Mouse (Mus musculus): Measurements from ENCODE around the gene Lrrc4b. TPM values are rescaled to one million over a fixed set of nuclear protein-coding genes. Genes with fewer than 3 reads are reported as not detected.

The Lrrc4b gene
- polyA plus RNA-seq, 1 experiment, result not detected

- Histone ChIP-seq H3K36me3 (ENCODE audit: control insufficient read depth, insufficient read depth) (no peaks in the 10 kb centered on the region), H3K4me2 (ENCODE audit: low read depth) (peak overlapping the region; percentile 36), H3K27me3 (ENCODE audit: control insufficient read depth, insufficient read depth, insufficient read length) (no peaks in the 10 kb centered on the region), H3K79me2 (ENCODE audit: control insufficient read depth, insufficient read depth) (peaks cover 11% of the 10 kb centered on the region), H3K4me3 (no peak overlapping the region), H3ac (ENCODE audit: control insufficient read depth, insufficient read length) (no peak overlapping the region)
- TF ChIP-seq MYOD1 (IDR thresholded peaks at IDR 0.05; ENCODE audit: control insufficient read depth in 1 of 3, insufficient read length in 2 of 3, low read depth in 2 of 3), result no peak
- TF ChIP-seq USF1 (IDR thresholded peaks at IDR 0.05; ENCODE audit: low read depth), result no peak
- TF ChIP-seq MYOG (IDR thresholded peaks at IDR 0.05; ENCODE audit: control insufficient read depth in 1 of 3, insufficient read depth in 1 of 3, insufficient read length in 2 of 3, low read depth in 2 of 3), result no peak
Observed at GRCm38 (mm10) chr7:44482836-44483435, 54.1 kb downstream of the Lrrc4b start.

- TF ChIP-seq POLR2A (IDR thresholded peaks at IDR 0.05; ENCODE audit: insufficient read length, low read depth), result no peak
- TF ChIP-seq USF1 (IDR thresholded peaks at IDR 0.05; ENCODE audit: low read depth), result no peak
- peak; percentile 74 for TF ChIP-seq POLR2AphosphoS2 (IDR thresholded peaks at IDR 0.05; ENCODE audit: insufficient read length, low read depth)
- peak; percentile 27 for TF ChIP-seq TCF3 (IDR thresholded peaks at IDR 0.05; ENCODE audit: insufficient read length, low read depth)
- TF ChIP-seq SRF (IDR thresholded peaks at IDR 0.05; ENCODE audit: control insufficient read depth, insufficient read length, low read depth), result no peak
- no peak for TF ChIP-seq REST (IDR thresholded peaks at IDR 0.05; ENCODE audit: insufficient read depth, insufficient read length)
- TF ChIP-seq E2F4 (IDR thresholded peaks at IDR 0.05; ENCODE audit: insufficient read depth), result no peak
- no peak for TF ChIP-seq TCF12 (IDR thresholded peaks at IDR 0.05; ENCODE audit: insufficient read depth, poor library complexity, severe bottlenecking)
- no peak for TF ChIP-seq MAX (IDR thresholded peaks at IDR 0.05; ENCODE audit: low read depth)
- TF ChIP-seq CEBPB (IDR thresholded peaks at IDR 0.05; ENCODE audit: insufficient read depth, poor library complexity, severe bottlenecking), result no peak
- TF ChIP-seq MYOG (IDR thresholded peaks at IDR 0.05; ENCODE audit: control insufficient read depth in 1 of 3, insufficient read depth in 1 of 3, insufficient read length in 2 of 3, low read depth in 2 of 3), result peak in 2 of 3 experiments; percentile 49 to 60
- peak in 2 of 3 experiments; percentile 61 to 69 for TF ChIP-seq MYOD1 (IDR thresholded peaks at IDR 0.05; ENCODE audit: control insufficient read depth in 1 of 3, insufficient read length in 2 of 3, low read depth in 2 of 3)
- Histone ChIP-seq H3K79me2 (ENCODE audit: control insufficient read depth, insufficient read depth) (peaks cover 7% of the 10 kb centered on the region), H3ac (ENCODE audit: control insufficient read depth, insufficient read length) (no peak overlapping the region), H3K4me2 (ENCODE audit: low read depth) (no peak overlapping the region), H3K36me3 (ENCODE audit: control insufficient read depth, insufficient read depth) (no peaks in the 10 kb centered on the region), H3K4me3 (no peak overlapping the region), H3K27me3 (ENCODE audit: control insufficient read depth, insufficient read depth, insufficient read length) (no peaks in the 10 kb centered on the region)
Observed at GRCm38 (mm10) chr7:44484109-44484508, 55.3 kb downstream of the Lrrc4b start.

GRCm38 (mm10) chr7:44484841-44485571, 56.2 kb downstream of the Lrrc4b start:
- H3K36me3 ChIP-seq (ENCODE audit: control insufficient read depth, insufficient read depth), result no peaks in the 10 kb centered on the region
- TF ChIP-seq POLR2AphosphoS2 (IDR thresholded peaks at IDR 0.05; ENCODE audit: insufficient read length, low read depth) (peak; percentile 12), MAX (IDR thresholded peaks at IDR 0.05; ENCODE audit: low read depth) (no peak), TCF12 (IDR thresholded peaks at IDR 0.05; ENCODE audit: insufficient read depth, poor library complexity, severe bottlenecking) (no peak), REST (IDR thresholded peaks at IDR 0.05; ENCODE audit: insufficient read depth, insufficient read length) (no peak), TCF3 (IDR thresholded peaks at IDR 0.05; ENCODE audit: insufficient read length, low read depth) (no peak), MYOG (IDR thresholded peaks at IDR 0.05; ENCODE audit: control insufficient read depth in 1 of 3, insufficient read depth in 1 of 3, insufficient read length in 2 of 3, low read depth in 2 of 3) (no peak), E2F4 (IDR thresholded peaks at IDR 0.05; ENCODE audit: insufficient read depth) (no peak), POLR2A (IDR thresholded peaks at IDR 0.05; ENCODE audit: insufficient read length, low read depth) (peak; percentile 12), CEBPB (IDR thresholded peaks at IDR 0.05; ENCODE audit: insufficient read depth, poor library complexity, severe bottlenecking) (no peak), MYOD1 (IDR thresholded peaks at IDR 0.05; ENCODE audit: control insufficient read depth in 1 of 3, insufficient read length in 2 of 3, low read depth in 2 of 3) (no peak), SRF (IDR thresholded peaks at IDR 0.05; ENCODE audit: control insufficient read depth, insufficient read length, low read depth) (no peak), USF1 (IDR thresholded peaks at IDR 0.05; ENCODE audit: low read depth) (no peak)
- H3K4me3 ChIP-seq, result no peak overlapping the region
- peaks cover 6% of the 10 kb centered on the region for H3K79me2 ChIP-seq (ENCODE audit: control insufficient read depth, insufficient read depth)
- no peak overlapping the region for H3ac ChIP-seq (ENCODE audit: control insufficient read depth, insufficient read length)
- H3K27me3 ChIP-seq (ENCODE audit: control insufficient read depth, insufficient read depth, insufficient read length), result no peaks in the 10 kb centered on the region
- no peak overlapping the region for H3K4me2 ChIP-seq (ENCODE audit: low read depth)

- H3K4me3 ChIP-seq, result no peak overlapping the region
- TF ChIP-seq POLR2A (IDR thresholded peaks at IDR 0.05; ENCODE audit: insufficient read length, low read depth) (peak; percentile 13), MYOG (IDR thresholded peaks at IDR 0.05; ENCODE audit: control insufficient read depth in 1 of 3, insufficient read depth in 1 of 3, insufficient read length in 2 of 3, low read depth in 2 of 3) (no peak)
- no peak overlapping the region for H3K4me2 ChIP-seq (ENCODE audit: low read depth)
- no peaks in the 10 kb centered on the region for H3K36me3 ChIP-seq (ENCODE audit: control insufficient read depth, insufficient read depth)
- no peaks in the 10 kb centered on the region for H3K79me2 ChIP-seq (ENCODE audit: control insufficient read depth, insufficient read depth)
- H3ac ChIP-seq (ENCODE audit: control insufficient read depth, insufficient read length), result no peak overlapping the region
- no peaks in the 10 kb centered on the region for H3K27me3 ChIP-seq (ENCODE audit: control insufficient read depth, insufficient read depth, insufficient read length)
Observed at GRCm38 (mm10) chr7:44485572-44486195, 56.9 kb downstream of the Lrrc4b start.
